Mouse (Mus musculus) heart, adult 2 months (tissue): ENCODE results near the gene Hcls1.

Experiments
- EP300 ChIP-seq: fragments of 200-500 bp; IDR thresholded peaks from 2 replicates; pipeline ENCODE4 v1.6.1; 2011; ENCODE audit warnings: low read depth, low read length, control low read depth; ENCODE audit not compliant: insufficient read depth
- POLR2A ChIP-seq: fragments of 200-500 bp; IDR thresholded peaks from 2 replicates; pipeline ENCODE4 v1.6.1; 2011; ENCODE audit warnings: mild to moderate bottlenecking, low read depth, low read length, control low read depth; ENCODE audit not compliant: insufficient read depth

GRCm38 (mm10) chr16:36999366-36999972, 64.7 kb downstream of the Hcls1 start:
- TF ChIP-seq POLR2A (no peak), EP300 (no peak)
